In genomic region chr4:44905651-44906271, GRCm38 (mm10) we compare ENCODE assay signal across 9 mouse cellular contexts.
DNase-seq lines count a peak whose midpoint lies in the region; ATAC-seq and TF ChIP-seq lines count a peak whose summit lies in the region.
"Had no signal": no experiment of that assay in that cellular context is flagged by ENCODE, and none has a peak within 500 bp of the region (broad histone marks: within the 10 kb centered on the region; RNA-seq: fewer than 3 reads in every experiment).

No protein-coding gene starts in this region.

- peaks cover 2% of the 10 kb centered on the region; the same call in 1 of the 2 replicates for H3K4me1 ChIP-seq in embryonic facial prominence, embryonic 11.5 days (ENCODE audit: control insufficient read depth, insufficient read depth, low read length)
- peaks cover 6% of the 10 kb centered on the region; the same call in 1 of the 2 replicates for H3K4me1 ChIP-seq in spleen, adult 2 months (ENCODE audit: control insufficient read depth, insufficient read depth, insufficient read length)

- TF ChIP-seq POLR2A in spleen, adult 2 months (IDR thresholded peaks at IDR 0.05; ENCODE audit: low read depth, low read length), result peak; percentile 25; the same call in 1 of the 2 replicates

- DNase-seq in A20 (ENCODE audit: low read depth, low spot score), result peak; percentile 70
- peak; percentile 17 for DNase-seq in adrenal gland, postnatal 10 days
- DNase-seq in embryonic facial prominence, embryonic 11.5 days (ENCODE audit: low spot score), result peak; percentile 20
- DNase-seq in lung, postnatal 4 days, result peak; percentile 16 to 42
- DNase-seq in spleen, adult 2 months (ENCODE audit: low read depth in 1 of 2, low spot score in 2 of 2), result peak; percentile 75 to 77
- DNase-seq in urinary bladder, postnatal 4 days (ENCODE audit: low spot score in 2 of 2), result no peak
- DNase-seq in yolk sac, embryonic 10.5 days (ENCODE audit: low spot score), result no peak
- DNase-seq in frontal cortex, postnatal 10 days (ENCODE audit: low spot score in 2 of 2), result no peak

- no peak overlapping the region for H3K4me2 ChIP-seq in embryonic facial prominence, embryonic 11.5 days (ENCODE audit: low read depth, low read length)
- H3K4me2 ChIP-seq: heart, embryonic 15.5 days had no signal

- no peak overlapping the region for H3K4me3 ChIP-seq in embryonic facial prominence, embryonic 11.5 days (ENCODE audit: low read depth, low read length)
- no peak overlapping the region for H3K4me3 ChIP-seq in spleen, adult 2 months (ENCODE audit: extremely low read depth, insufficient read depth, insufficient read length)
- H3K4me3 ChIP-seq: heart, embryonic 15.5 days had no signal

- TF ChIP-seq CTCF in spleen, adult 2 months (IDR thresholded peaks at IDR 0.05; ENCODE audit: extremely low read depth, insufficient read depth, insufficient read length, insufficient replicate concordance), result no peak

- no peak overlapping the region for H3K9ac ChIP-seq in embryonic facial prominence, embryonic 11.5 days (replicated peaks; ENCODE audit: low read length)
- H3K9ac ChIP-seq: heart, embryonic 15.5 days had no signal

- H3K27ac ChIP-seq in embryonic facial prominence, embryonic 11.5 days (replicated peaks; ENCODE audit: low read depth, low read length), result no peak overlapping the region
- peak overlapping the region; percentile 96 for H3K27ac ChIP-seq in spleen, adult 2 months (ENCODE audit: insufficient read depth, low read length)
- H3K27ac ChIP-seq: heart, embryonic 15.5 days had no signal

- H3K27me3 ChIP-seq in embryonic facial prominence, embryonic 11.5 days (ENCODE audit: control insufficient read depth, insufficient read depth, low read length), result no peaks in the 10 kb centered on the region
- no peaks in the 10 kb centered on the region for H3K27me3 ChIP-seq in spleen, adult 2 months (ENCODE audit: control insufficient read depth, insufficient read depth, low read length)
- H3K27me3 ChIP-seq: heart, embryonic 15.5 days had no signal

- no peaks in the 10 kb centered on the region for H3K9me3 ChIP-seq in embryonic facial prominence, embryonic 11.5 days (replicated peaks; ENCODE audit: control insufficient read depth, low read length)
- H3K9me3 ChIP-seq: heart, embryonic 15.5 days had no signal

- ATAC-seq in embryonic facial prominence, embryonic 11.5 days (replicated peaks; ENCODE audit: insufficient number of reproducible peaks, low FRiP score, low TSS enrichment, low read depth), result peak; percentile 76

- 22% methylated on average over 11 of the region's 11 CpGs for WGBS in embryonic facial prominence, embryonic 11.5 days
- WGBS in spleen, adult 2 months, result 32% methylated on average over 11 of the region's 11 CpGs

- H3K36me3 ChIP-seq in embryonic facial prominence, embryonic 11.5 days (replicated peaks; ENCODE audit: control insufficient read depth, insufficient read depth, low read depth, low read length), result no peaks in the 10 kb centered on the region
- peaks cover 2% of the 10 kb centered on the region for H3K36me3 ChIP-seq in spleen, adult 2 months (ENCODE audit: control insufficient read depth, insufficient read depth, low read length)
- H3K36me3 ChIP-seq: heart, embryonic 15.5 days had no signal

Comparison
In these comparisons a context has a peak if more than half of its experiments do, and no peak if none do; other contexts are left out.
1. DNase-seq: peak in A20 (single experiment), adrenal gland, postnatal 10 days (single experiment), embryonic facial prominence, embryonic 11.5 days (single experiment), lung, postnatal 4 days (2 of 2) and spleen, adult 2 months (2 of 2); none in urinary bladder, postnatal 4 days (0 of 2), yolk sac, embryonic 10.5 days (single experiment) and frontal cortex, postnatal 10 days (0 of 2).